Mouse (Mus musculus) G1E-ER4 (cell line): ENCODE measurements around the gene Best3. TPM values are rescaled to one million over a fixed set of nuclear protein-coding genes. Genes with fewer than 3 reads are reported as not detected.

Experiments used
- GATA1 ChIP-seq: IDR thresholded peaks from one replicate; pipeline ENCODE4 v1.8.0; 2012; ENCODE audit warnings: low read length, inconsistent platforms
- polyA plus RNA-seq: library from polyadenylated mRNA; stranded (reverse); fragments of >175 nt; gene quantifications from 2 replicates; pipeline ENCODE4 v1.2.3, GENCODE M21; 2012

The Best3 gene
- polyA plus RNA-seq = not detected in 2 replicates

- no peak for TF ChIP-seq GATA1
Measured at GRCm38 (mm10) chr10:116986264-116987082, at the start of gene Best3. TSS of gene Best3 (plus strand) at chr10:116986314.

GRCm38 (mm10) chr10:116943025-116943424 lies 43.1 kb upstream of the Best3 start:
- no peak for TF ChIP-seq GATA1

- no peak for TF ChIP-seq GATA1
Measured at GRCm38 (mm10) chr10:116944144-116944543, 42.0 kb upstream of the Best3 start.

GRCm38 (mm10) chr10:116944940-116945339 lies 41.2 kb upstream of the Best3 start:
- TF ChIP-seq GATA1 = no peak

GRCm38 (mm10) chr10:116948414-116948813 lies 37.7 kb upstream of the Best3 start:
- TF ChIP-seq GATA1 = no peak

- no peak for TF ChIP-seq GATA1
Measured at GRCm38 (mm10) chr10:116949111-116950008, 36.8 kb upstream of the Best3 start.

GRCm38 (mm10) chr10:116950009-116950769 lies 35.9 kb upstream of the Best3 start, which contains the start of gene Rab3ip:
TSS of gene Rab3ip (minus strand) at chr10:116950769.
- TF ChIP-seq GATA1 = no peak

- no peak for TF ChIP-seq GATA1
Measured at GRCm38 (mm10) chr10:116950886-116951285, 35.2 kb upstream of the Best3 start.

GRCm38 (mm10) chr10:116955191-116955590 lies 30.9 kb upstream of the Best3 start:
- TF ChIP-seq GATA1 = no peak

GRCm38 (mm10) chr10:116956483-116957158 lies 29.5 kb upstream of the Best3 start:
- TF ChIP-seq GATA1 = no peak

GRCm38 (mm10) chr10:116957867-116958551 lies 28.1 kb upstream of the Best3 start:
- TF ChIP-seq GATA1 = no peak

- TF ChIP-seq GATA1 = no peak
Measured at GRCm38 (mm10) chr10:116962152-116962551, 24.0 kb upstream of the Best3 start.

- no peak for TF ChIP-seq GATA1
Measured at GRCm38 (mm10) chr10:116962803-116963202, 23.3 kb upstream of the Best3 start.

- TF ChIP-seq GATA1 = no peak
Measured at GRCm38 (mm10) chr10:116964084-116964483, 22.0 kb upstream of the Best3 start.

- no peak for TF ChIP-seq GATA1
Measured at GRCm38 (mm10) chr10:116964571-116964970, 21.5 kb upstream of the Best3 start.
